Mouse (Mus musculus): ENCODE results near the gene Akt3. TPM values are rescaled to one million over a fixed set of nuclear protein-coding genes. Genes with fewer than 3 reads are reported as not detected.

Gene Akt3
- polyA plus RNA-seq, 1 experiment, result 1.0 TPM

GRCm38 (mm10) chr1:177027706-177028105, 230.3 kb downstream of the Akt3 start:
- Histone ChIP-seq H3K4me3 (ENCODE audit: low read depth, low read length) (no peak overlapping the region), H3K27ac (ENCODE audit: insufficient read depth, low read depth, low read length) (no peak overlapping the region)
- 83% methylated on average over 3 of the region's 3 CpGs for WGBS

GRCm38 (mm10) chr1:177022751-177023150, 235.3 kb downstream of the Akt3 start:
- Histone ChIP-seq H3K36me3 (ENCODE audit: control insufficient read depth, insufficient read depth, low read length) (peaks cover 6% of the 10 kb centered on the region), H3K4me1 (ENCODE audit: control insufficient read depth, insufficient read depth, insufficient read length, low read length) (peaks cover 3% of the 10 kb centered on the region; the same call in 1 of the 2 replicates), H3K27me3 (ENCODE audit: control insufficient read depth, insufficient read depth, low read length) (no peaks in the 10 kb centered on the region), H3K4me3 (ENCODE audit: low read depth, low read length) (no peak overlapping the region), H3K27ac (ENCODE audit: insufficient read depth, low read depth, low read length) (no peak overlapping the region)
- TF ChIP-seq CTCF (IDR thresholded peaks at IDR 0.05; ENCODE audit: extremely low read depth, insufficient read length, insufficient replicate concordance, low read depth, low read length) (no peak), POLR2A (IDR thresholded peaks at IDR 0.05; ENCODE audit: low read depth, low read length) (no peak)
- 59% methylated on average over 3 of the region's 3 CpGs for WGBS

More at GRCm38 (mm10) chr1:177027706-177028105, 230.3 kb downstream of the Akt3 start:
- Histone ChIP-seq H3K27me3 (ENCODE audit: control insufficient read depth, insufficient read depth, low read length) (no peaks in the 10 kb centered on the region), H3K4me1 (ENCODE audit: control insufficient read depth, insufficient read depth, insufficient read length, low read length) (peaks cover 3% of the 10 kb centered on the region; the same call in 1 of the 2 replicates), H3K36me3 (ENCODE audit: control insufficient read depth, insufficient read depth, low read length) (peaks cover 1% of the 10 kb centered on the region)
- no peak for TF ChIP-seq CTCF (IDR thresholded peaks at IDR 0.05; ENCODE audit: extremely low read depth, insufficient read length, insufficient replicate concordance, low read depth, low read length)
- no peak for TF ChIP-seq POLR2A (IDR thresholded peaks at IDR 0.05; ENCODE audit: low read depth, low read length)

GRCm38 (mm10) chr1:177019668-177020067, 238.3 kb downstream of the Akt3 start:
- H3K27ac ChIP-seq (ENCODE audit: insufficient read depth, low read depth, low read length), result no peak overlapping the region
- no peaks in the 10 kb centered on the region for H3K27me3 ChIP-seq (ENCODE audit: control insufficient read depth, insufficient read depth, low read length)
- H3K36me3 ChIP-seq (ENCODE audit: control insufficient read depth, insufficient read depth, low read length), result peaks cover 6% of the 10 kb centered on the region
- H3K4me3 ChIP-seq (ENCODE audit: low read depth, low read length), result no peak overlapping the region
- H3K4me1 ChIP-seq (ENCODE audit: control insufficient read depth, insufficient read depth, insufficient read length, low read length), result no peaks in the 10 kb centered on the region; the same call in 1 of the 2 replicates
- WGBS, result 94% methylated on average over 5 of the region's 5 CpGs
- TF ChIP-seq POLR2A (IDR thresholded peaks at IDR 0.05; ENCODE audit: low read depth, low read length) (no peak), CTCF (IDR thresholded peaks at IDR 0.05; ENCODE audit: extremely low read depth, insufficient read length, insufficient replicate concordance, low read depth, low read length) (no peak)

- no peak for TF ChIP-seq CTCF (IDR thresholded peaks at IDR 0.05; ENCODE audit: extremely low read depth, insufficient read length, insufficient replicate concordance, low read depth, low read length)
- TF ChIP-seq POLR2A (IDR thresholded peaks at IDR 0.05; ENCODE audit: low read depth, low read length), result no peak
- H3K27ac ChIP-seq (ENCODE audit: insufficient read depth, low read depth, low read length), result no peak overlapping the region
- H3K36me3 ChIP-seq (ENCODE audit: control insufficient read depth, insufficient read depth, low read length), result peaks cover 5% of the 10 kb centered on the region
- no peaks in the 10 kb centered on the region for H3K27me3 ChIP-seq (ENCODE audit: control insufficient read depth, insufficient read depth, low read length)
- H3K4me1 ChIP-seq (ENCODE audit: control insufficient read depth, insufficient read depth, insufficient read length, low read length), result peaks cover 5% of the 10 kb centered on the region; the same call in 1 of the 2 replicates
- 89% methylated on average over 1 of the region's 1 CpGs for WGBS
- no peak overlapping the region for H3K4me3 ChIP-seq (ENCODE audit: low read depth, low read length)
Measured at GRCm38 (mm10) chr1:177018750-177019149, 239.3 kb downstream of the Akt3 start.

GRCm38 (mm10) chr1:177016729-177017128, 241.3 kb downstream of the Akt3 start:
- Histone ChIP-seq H3K36me3 (ENCODE audit: control insufficient read depth, insufficient read depth, low read length) (peaks cover 5% of the 10 kb centered on the region), H3K27me3 (ENCODE audit: control insufficient read depth, insufficient read depth, low read length) (no peaks in the 10 kb centered on the region), H3K4me3 (ENCODE audit: low read depth, low read length) (no peak overlapping the region), H3K27ac (ENCODE audit: insufficient read depth, low read depth, low read length) (no peak overlapping the region), H3K4me1 (ENCODE audit: control insufficient read depth, insufficient read depth, insufficient read length, low read length) (peaks cover 11% of the 10 kb centered on the region)
- TF ChIP-seq CTCF (IDR thresholded peaks at IDR 0.05; ENCODE audit: extremely low read depth, insufficient read length, insufficient replicate concordance, low read depth, low read length) (no peak), POLR2A (IDR thresholded peaks at IDR 0.05; ENCODE audit: low read depth, low read length) (no peak)
- WGBS, result 95% methylated on average over 2 of the region's 2 CpGs

GRCm38 (mm10) chr1:177015917-177016316, 242.1 kb downstream of the Akt3 start:
- H3K4me1 ChIP-seq (ENCODE audit: control insufficient read depth, insufficient read depth, insufficient read length, low read length), result peaks cover 11% of the 10 kb centered on the region
- peaks cover 5% of the 10 kb centered on the region for H3K36me3 ChIP-seq (ENCODE audit: control insufficient read depth, insufficient read depth, low read length)
- no peaks in the 10 kb centered on the region for H3K27me3 ChIP-seq (ENCODE audit: control insufficient read depth, insufficient read depth, low read length)
- no peak overlapping the region for H3K4me3 ChIP-seq (ENCODE audit: low read depth, low read length)
- no peak for TF ChIP-seq CTCF (IDR thresholded peaks at IDR 0.05; ENCODE audit: extremely low read depth, insufficient read length, insufficient replicate concordance, low read depth, low read length)
- TF ChIP-seq POLR2A (IDR thresholded peaks at IDR 0.05; ENCODE audit: low read depth, low read length), result no peak
- WGBS, result 75% methylated on average over 3 of the region's 3 CpGs
- no peak overlapping the region for H3K27ac ChIP-seq (ENCODE audit: insufficient read depth, low read depth, low read length)

GRCm38 (mm10) chr1:177014921-177015439, 243.0 kb downstream of the Akt3 start:
- Histone ChIP-seq H3K36me3 (ENCODE audit: control insufficient read depth, insufficient read depth, low read length) (peaks cover 1% of the 10 kb centered on the region; the same call in 1 of the 2 replicates), H3K4me3 (ENCODE audit: low read depth, low read length) (no peak overlapping the region), H3K27me3 (ENCODE audit: control insufficient read depth, insufficient read depth, low read length) (no peaks in the 10 kb centered on the region), H3K27ac (ENCODE audit: insufficient read depth, low read depth, low read length) (peak overlapping the region; percentile 21; the same call in 1 of the 2 replicates), H3K4me1 (ENCODE audit: control insufficient read depth, insufficient read depth, insufficient read length, low read length) (peaks cover 11% of the 10 kb centered on the region)
- TF ChIP-seq CTCF (IDR thresholded peaks at IDR 0.05; ENCODE audit: extremely low read depth, insufficient read length, insufficient replicate concordance, low read depth, low read length) (no peak), POLR2A (IDR thresholded peaks at IDR 0.05; ENCODE audit: low read depth, low read length) (no peak)
- WGBS, result 77% methylated on average over 6 of the region's 6 CpGs
